Mouse (Mus musculus) right cerebral cortex, adult 2 months (tissue): ENCODE measurements around the gene Sarnp.

Source experiments
- DNase-seq, 2 experiments: peaks; one replicate each; pipeline ENCODE4 v3.0.0; 2021 to 2022; ENCODE audit warnings: low spot score in 2 of 2

The Sarnp gene

DNA sequence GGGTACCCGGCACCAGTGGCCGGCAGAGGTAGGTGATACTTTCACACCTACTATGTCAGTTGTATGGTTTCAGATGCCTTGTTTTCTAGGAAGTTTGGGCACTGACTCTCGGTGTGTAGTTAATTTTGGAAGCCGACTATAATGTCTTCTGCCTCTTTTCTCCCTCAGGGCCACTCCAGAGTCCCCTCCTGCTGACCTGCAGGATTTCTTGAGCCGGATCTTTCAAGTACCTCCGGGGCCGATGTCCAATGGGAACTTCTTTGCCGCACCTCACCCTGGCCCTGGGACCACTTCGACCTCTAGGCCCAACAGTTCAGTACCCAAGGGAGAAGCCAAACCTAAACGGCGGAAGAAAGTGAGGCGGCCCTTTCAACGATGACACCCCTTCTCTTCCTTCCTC lies at the start of gene Sarnp:
Sarnp (plus strand) TSS at position 301 of the 400 bp plus-strand sequence.
- no peak for DNase-seq

DNA sequence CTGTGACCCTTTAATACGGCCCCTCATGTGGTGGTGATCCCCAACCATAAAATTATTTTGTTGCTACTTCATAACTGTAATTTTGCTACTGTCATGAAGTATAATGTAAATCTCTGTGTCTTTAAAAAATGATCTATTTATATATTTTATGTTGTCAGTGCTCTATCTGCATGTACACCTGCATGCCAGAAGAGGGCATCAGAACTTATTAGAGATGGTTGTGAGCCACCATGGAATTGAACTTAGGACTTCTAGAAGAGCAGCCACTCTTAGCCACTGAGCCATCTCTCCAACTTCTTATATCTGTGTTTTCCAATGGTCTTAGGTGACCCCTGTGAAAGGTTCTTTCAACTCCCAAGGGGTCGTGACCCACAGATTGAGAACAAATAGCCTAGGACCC lies 44.2 kb upstream of the Sarnp start:
- no peak for DNase-seq

DNA sequence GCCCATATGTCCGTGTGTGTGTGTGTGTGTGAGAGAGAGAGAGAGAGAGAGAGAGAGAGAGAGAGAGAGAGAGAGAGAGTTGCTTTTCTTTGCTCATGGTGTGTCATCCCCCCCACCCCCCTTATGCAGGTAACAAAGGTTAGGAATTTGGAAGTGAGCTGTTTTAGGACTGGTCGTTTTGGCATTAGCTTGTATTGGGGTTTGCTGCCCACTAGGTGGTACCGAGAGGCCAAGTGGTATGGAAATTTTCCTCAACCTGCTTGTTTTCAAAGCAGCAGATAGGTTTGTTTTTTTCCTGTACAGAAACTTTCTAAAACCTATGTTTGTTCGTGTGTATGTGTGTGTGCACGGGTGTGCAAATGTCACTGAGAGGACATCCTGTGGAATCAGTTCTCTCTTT lies 43.4 kb upstream of the Sarnp start:
- no peak for DNase-seq

DNA sequence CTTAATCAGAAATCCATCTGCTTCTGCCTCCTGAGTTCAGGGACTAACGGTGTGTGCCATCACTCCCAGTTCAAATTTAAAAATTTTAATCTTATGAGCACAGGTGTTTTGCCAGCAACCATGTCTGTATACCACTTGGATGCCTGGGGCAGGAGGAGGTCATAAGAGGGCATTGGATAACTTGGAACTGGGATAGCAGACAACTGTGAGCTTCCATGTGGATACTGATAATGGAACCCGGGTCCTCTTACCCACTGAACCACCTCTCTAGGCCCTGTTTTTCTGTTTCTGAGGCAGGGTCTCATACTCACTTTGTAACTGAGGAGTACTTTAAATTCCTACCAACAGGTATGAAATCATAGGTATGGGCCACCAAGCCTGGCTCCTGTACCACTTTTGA lies 38.7 kb upstream of the Sarnp start:
- no peak for DNase-seq

DNA sequence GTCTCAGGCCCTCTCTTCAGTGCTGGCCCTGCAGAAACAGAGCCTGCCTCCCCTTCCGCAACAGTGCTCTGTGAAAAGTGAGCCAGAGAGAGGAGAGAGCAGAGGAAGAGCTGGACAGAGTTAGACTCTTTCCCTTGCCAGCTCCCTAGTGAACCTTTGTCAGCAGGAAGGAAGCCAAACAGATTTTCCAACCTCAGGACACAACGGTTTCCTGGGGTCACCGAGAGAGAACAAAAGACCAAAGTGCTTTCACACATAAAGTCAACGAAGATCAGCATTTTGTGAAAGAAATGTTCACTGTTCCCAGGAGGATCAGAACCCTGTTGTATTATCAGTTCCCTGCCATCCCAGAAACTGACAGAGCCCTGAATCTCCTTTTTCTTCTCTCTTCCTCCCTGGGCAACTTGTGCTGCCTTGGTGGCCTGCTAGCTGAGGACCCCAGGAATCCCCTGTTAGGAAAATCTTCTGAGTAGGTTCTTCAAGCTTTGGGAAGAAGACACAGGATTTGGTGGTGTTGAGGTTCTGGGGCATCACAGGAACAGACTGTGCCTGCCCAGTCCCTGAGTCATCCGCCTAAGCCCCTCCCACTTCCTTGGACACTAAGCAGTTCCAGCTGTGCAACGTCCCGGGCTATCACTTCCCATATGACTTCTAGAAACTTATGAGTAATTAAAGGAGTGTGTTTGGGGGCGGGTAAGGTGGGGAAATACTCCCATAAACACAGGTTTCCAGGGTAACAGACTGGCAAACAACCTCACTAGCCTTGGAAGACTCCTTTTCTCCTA lies 37.9 kb upstream of the Sarnp start:
- DNase-seq, result no peak

DNA sequence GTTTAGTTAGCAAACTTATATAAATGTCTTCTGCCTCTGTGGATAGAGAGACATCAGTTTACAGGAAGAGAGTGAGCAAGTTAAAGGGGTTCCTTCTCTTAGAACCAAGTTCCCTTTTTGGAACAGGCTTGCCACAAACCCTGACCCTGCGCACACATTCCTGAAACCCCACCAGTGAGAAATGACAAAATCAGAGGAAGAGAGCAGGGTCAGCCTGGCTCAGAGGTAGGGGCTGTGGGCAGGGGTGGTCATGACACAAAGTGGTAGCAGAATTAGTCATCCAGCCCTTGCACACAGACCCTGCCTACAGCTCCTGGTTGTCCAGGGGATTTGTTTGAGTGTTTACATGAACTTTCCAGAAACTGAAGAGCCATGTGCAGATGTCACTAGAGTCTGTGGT lies 36.9 kb upstream of the Sarnp start:
- DNase-seq, result no peak

DNA sequence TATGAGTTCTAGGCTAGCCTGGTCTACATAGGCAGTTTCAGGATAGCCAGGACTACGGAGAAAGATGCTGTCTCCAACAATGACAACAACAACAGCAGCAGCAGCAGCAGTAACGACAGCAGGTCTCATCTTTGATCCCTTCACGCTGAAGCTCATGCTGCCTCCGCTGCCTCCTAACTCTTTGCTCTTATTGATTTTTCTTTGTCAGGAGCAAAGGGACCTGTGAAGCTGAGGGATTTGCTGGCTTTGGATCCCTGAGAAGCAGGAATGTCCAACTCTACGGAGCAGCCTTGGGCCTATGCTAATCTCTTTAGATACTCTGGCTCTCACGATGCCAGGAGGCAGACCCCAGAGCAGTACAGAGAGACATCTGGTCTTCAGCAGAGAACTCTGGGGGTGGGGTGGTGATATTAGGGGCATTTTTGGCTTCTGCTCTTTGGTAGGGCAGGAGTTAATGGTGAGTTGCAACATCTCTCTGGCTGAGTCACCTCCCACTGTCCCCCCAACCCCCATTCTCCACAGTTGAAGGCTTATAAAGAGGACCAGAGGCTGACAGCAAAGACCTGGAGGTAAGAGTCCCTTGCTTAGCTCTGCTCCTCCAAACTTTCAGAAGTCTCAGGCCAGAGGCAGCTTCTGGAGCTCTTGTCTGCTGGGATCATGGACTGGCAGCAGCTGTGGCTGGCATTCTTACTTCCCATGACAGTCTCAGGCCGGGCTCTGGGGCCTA lies 26.6 kb upstream of the Sarnp start, which contains the start of gene Mmp19:
Mmp19 (plus strand) TSS at position 513 of the 727 bp plus-strand sequence.
- DNase-seq, result no peak

DNA sequence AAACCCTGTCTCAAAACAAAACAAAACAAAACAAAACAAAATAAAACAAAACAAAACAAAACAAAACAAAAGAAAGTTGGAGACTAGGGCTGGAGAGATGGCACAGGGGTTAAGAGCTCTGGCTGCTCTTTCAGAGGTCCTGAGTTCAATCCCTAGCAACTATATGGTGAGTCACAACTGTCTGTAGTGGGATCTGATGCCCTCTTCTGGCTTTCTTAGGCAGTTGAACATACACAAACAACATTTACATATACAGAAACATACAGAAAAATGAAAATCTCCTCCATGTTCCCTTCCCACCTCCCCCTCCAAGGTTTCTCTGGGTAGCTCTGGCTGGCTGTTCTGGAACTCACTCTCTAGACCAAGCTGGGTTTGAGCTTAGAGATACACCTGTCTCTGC lies 25.1 kb upstream of the Sarnp start:
- DNase-seq, result no peak

DNA sequence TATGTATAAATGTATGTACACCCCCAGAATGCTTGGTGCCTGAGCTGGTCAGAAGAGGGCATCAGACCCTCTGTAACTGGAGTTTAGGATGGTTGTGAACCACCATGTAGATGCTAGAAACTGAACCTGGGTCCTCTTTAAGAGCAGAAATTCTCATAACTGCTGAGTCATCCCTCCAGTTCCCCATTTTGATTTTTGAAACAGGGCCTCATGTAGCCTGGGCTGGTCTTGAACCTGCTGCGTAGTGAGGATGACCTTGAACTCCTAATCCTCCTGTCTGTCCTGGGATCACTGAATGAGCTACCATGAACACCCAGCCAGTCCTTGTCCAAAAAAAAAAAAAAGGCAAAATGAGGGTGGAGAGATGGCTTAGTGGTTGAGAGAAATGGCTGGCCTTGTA lies 23.9 kb upstream of the Sarnp start:
- DNase-seq, result no peak

DNA sequence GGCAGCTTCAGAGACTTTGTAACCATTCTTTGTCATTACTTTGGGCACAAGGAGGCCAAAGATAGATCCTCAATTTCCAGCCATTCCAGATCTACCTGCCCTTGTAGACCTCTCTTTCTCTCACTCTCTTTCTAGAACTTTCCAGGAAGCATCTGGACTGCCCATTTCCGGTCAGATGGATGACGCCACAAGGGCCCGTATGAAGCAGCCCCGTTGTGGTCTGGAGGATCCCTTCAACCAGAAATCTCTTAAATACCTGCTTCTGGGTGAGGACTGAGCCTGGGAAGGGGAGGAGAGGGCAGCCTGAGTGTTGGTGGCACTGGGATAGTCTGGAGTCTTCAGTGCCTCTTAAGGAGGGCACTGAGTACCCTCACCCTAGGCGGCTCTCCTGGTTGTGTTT lies 22.7 kb upstream of the Sarnp start:
- no peak for DNase-seq

DNA sequence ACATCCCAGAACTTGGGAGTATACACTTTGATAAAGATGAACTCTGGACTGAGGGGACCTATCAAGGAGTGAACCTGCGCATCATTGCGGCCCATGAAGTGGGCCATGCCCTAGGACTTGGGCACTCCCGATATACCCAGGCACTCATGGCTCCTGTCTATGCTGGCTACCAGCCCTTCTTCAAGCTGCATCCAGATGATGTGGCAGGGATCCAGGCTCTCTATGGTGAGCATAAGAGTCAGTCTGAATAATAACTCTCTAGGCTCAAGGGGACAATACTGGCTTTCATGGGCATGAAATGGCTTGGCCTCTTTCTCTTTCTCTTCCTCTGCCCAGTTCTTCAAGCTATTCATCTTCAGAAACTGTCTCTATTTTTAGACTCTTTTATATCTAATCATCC lies 21.6 kb upstream of the Sarnp start:
- no peak for DNase-seq

DNA sequence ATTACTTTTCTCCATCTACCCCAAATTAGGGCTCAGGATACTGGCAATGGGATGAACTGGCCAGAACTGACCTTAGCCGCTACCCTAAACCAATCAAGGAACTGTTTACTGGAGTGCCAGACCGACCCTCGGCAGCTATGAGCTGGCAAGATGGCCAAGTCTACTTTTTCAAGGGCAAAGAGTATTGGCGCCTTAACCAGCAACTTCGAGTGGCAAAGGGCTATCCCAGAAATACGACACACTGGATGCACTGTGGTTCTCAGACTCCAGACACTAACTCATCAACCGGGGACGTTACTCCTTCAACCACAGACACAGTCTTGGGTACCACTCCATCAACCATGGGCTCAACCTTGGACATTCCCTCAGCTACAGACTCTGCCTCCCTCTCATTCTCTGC lies 18.5 kb upstream of the Sarnp start:
- DNase-seq, result no peak

DNA sequence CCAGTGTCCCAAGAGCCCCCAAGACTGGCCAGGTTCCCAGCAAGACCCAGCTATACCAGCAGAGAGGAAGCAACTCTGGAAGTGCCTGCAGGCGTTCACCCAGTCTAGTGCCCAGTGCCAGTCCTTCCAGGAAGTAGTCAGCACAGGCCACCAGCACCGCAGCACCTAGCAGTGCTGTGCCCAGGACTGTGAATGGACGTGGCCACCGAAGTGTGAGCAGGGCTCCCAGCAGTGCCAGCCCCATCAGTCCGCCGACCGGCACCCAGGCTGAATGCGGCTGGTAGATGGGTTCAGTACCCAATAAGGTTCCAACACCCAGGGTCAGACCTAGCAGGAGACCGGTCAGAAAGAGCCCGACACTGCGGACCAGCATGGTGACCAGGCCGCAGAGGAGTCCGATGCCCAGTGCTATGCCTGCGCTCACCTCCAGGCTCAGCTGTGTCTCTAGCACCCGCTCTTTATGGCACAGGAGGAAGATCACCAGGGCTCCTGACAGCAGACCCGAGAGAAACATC lies 15.1 kb upstream of the Sarnp start:
- no peak for DNase-seq

DNA sequence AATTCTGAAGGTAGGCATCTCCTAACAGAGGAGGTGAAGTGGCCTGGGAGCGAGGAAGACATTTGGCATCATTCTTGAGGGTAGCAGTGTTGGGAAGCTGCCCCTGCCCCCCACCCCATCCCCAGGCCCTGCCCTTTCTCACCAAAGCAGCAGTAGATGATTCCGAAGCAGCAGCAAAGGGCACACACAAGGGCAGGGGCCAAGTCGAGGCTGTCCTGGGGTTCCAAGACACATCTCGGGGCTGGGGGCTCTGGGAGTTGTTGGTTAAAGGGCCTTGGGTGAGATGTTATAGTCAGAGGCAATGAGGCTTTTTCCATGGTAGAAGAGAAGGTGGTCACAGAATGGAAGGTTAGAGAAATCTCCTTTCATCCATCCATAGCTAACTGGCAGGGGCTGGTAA lies 14.2 kb upstream of the Sarnp start:
- DNase-seq, result no peak

DNA sequence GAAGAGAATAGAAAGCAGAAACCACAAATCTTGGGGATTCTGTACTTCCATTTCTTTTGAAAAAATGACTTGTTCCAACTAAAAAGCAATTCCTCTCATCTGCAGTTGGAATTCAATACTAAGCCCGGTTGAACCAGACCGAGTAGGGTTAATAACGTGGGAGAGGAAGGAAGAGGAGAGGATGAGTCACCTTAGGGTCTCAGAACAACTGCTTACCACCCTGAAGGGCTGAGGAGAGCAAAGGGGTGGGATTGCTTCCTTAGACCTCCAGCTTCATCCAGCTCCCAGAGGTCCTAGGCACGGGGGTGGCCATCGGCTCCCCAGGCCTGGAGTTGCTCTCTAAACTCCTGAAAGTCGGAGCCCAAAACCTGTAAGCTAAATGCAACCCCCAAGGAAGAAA lies 13.8 kb upstream of the Sarnp start:
- DNase-seq, result no peak

DNA sequence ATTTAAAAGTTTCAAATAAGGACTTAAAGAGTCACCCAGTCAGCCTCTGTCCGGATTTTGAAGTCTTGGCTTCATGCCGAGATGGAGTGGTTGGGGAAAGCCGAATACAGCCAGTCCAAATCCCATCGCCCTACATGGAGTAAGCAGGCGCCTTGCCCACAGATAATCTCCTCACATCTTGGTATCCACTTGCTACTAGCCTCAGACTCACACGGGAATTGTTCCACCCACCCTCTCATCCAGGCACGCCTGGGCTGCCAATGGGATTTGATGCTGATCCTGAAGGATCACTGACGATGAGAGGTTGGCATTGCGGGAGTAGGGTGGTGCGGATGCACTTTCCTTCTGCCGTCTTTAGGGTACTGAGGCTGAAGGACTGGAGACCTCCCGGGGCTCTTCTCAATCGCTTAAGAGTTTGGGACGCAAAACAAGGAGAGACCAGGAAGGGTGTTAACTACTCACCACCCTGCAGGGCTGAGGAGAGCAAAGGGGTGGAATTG lies 13.3 kb upstream of the Sarnp start, which contains the start of gene Dnajc14:
Dnajc14 (plus strand) TSS at position 292 of the 500 bp plus-strand sequence.
- DNase-seq, result peak; percentile 70 to 72

DNA sequence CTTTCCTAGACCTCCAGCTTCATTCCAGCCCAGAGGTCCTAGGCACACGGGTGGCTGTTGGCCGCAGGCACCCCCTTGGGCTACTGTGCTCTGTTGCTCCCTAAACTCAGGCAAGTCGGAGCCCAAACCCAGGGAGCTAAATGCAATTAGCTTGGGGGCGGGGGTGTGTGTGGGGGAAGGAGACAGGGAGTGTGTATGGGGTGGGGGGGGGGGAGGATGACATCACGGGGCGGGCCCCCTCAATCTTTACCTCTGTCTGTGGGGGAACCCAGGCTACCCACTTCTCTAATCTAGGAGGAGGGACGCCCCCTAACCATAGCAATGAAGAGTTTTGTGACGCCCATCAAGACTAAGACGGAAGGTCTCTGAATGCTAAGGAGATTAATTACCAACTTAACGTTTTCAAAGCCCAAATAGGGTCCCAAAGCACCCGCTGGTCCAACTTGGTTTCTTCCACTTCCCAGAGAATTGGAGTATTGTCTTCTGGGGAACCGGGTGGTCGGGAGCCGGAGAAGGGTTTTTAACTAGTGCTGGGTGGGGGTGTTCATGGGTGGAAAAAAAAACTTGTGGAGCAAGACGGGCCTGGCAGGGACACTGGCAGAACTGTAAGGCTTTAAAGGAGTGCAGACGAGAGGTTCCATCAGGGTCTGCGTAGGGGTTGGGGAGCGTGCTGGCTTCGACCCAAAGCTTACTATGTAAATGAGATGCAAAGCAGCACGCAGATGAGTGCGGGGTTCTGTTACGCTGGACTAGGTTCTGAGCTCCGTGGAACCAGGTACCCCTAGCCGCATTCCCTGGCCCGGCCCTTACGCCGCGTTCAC lies 12.7 kb upstream of the Sarnp start, which contains the start of gene Tmem198b:
Tmem198b (minus strand) TSS at position 100 of the 821 bp plus-strand sequence.
- DNase-seq, result peak; percentile 68 to 74

DNA sequence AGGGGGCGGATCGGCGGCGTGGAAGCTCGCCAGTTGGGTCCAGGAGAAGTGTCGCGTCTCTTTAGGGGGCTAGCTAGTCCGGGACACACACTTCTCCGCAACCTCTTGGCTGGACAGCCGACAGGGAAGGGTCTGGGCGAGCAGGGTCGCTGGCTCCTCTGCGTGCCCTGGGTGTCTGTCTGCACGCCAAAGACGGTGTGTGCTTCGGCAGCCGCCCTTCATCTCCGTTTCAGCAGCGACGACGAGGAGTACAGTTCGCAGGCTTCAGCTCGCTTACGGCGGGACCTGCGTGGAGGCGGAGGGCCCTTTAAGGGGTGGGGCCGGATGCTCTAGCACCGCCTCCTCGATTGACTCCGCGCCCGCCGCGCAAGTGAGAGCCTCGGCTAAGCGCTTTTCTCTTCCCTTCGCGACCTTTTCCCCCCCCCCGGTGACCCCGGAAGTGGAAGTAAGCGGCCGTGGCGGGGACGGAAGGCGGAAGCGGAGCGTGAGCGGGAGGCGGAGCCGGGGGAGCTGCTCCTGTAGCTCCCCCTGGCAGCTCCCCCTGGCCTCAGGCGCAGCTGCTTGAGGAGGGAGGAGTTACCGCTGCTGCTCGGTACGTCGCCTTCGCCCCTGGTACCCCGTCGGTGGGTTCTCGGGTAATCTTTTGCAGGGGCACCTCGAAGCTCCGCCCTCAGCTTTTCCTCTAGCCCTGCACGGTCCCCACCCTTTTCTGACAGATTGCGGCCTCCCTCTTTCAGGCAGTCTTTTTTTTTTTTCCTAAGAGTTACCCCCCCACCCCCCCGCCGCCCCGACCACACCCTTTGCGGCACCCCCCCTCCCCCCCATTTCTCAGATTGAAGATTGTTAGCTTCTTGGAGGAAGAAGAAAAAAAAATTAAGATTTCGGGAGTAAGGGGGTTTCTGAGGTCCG lies 11.8 kb upstream of the Sarnp start:
- DNase-seq, result peak; percentile 91 to 94

DNA sequence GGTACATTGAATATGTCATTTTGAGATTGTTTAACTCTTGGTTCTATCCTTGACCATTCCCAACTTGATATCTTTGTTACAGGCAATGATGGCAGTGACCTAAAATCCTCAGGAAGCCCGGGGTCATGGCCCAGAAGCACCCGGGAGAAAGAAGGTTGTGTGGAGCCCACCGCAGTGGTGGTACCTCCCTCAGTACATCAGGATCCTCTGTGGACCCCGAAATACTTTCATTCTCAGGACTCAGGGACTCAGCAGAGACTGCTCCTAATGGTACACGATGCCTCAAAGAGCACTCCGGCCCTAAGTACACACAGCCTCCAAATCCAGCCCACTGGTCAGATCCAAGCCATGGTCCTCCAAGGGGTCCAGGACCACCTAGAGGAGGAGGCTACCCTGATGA lies 11.0 kb upstream of the Sarnp start:
- DNase-seq, result no peak

DNA sequence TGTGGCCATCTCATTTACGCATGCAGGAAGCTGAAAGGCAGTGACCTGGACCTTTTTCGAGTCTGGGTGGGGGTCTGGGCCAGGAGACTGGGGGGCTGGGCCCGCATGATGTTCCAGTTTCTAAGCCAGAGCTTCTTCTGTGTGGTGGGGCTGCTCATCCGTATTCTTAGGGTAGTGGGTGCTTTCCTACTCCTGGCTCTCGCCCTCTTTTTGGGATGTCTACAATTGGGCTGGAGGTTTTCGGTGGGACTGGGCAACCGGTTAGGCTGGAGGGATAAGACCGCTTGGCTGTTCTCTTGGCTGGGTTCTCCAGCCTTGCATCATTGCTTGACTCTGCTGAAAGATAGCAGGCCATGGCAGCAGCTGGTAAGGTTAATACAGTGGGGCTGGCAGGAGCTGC lies 10.1 kb upstream of the Sarnp start:
- DNase-seq, result no peak

DNA sequence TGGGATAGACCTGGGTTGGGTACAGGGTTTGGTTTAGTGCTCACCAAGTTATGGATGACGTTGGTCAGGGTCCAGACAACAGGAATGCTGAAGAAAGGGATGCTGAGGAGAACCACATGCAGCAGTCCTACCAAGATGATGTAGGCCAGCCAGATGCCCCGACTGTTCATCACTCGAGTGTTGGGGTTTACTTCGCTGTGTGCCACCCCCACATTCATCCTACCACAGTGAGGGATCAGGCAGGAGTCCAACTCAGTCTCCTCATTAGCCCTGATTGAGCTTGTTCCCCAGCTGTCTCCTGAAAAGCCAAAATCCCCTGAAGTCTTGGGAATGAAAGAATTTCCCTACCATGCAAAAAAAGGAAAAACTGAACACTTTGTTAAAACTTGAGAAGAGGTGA lies 3.1 kb downstream of the Sarnp start:
- no peak for DNase-seq
